Mouse (Mus musculus) ES-Bruce4 (cell line): ENCODE measurements around the gene Vipr2.

Experiments
- CTCF ChIP-seq: IDR thresholded peaks from one replicate; pipeline ENCODE4 v1.8.1; 2011; ENCODE audit warnings: low read depth, low read length
- EP300 ChIP-seq: IDR thresholded peaks from 2 replicates; pipeline ENCODE4 v1.6.1; 2011; ENCODE audit warnings: low read depth, low read length; ENCODE audit not compliant: insufficient read depth
- POLR2A ChIP-seq: IDR thresholded peaks from one replicate; pipeline ENCODE4 v1.8.1; 2011; ENCODE audit warnings: low read length; ENCODE audit not compliant: insufficient read depth

GRCm38 (mm10) chr12:116159223-116159622 lies 81.7 kb downstream of the Vipr2 start:
- no peak for TF ChIP-seq POLR2A
- no peak for TF ChIP-seq CTCF
- no peak for TF ChIP-seq EP300
